Comparison of ENCODE assay signal across 8 mouse cellular contexts in genomic region chr1:172027010-172027808, GRCm38 (mm10). TPM values are rescaled to one million over a fixed set of nuclear protein-coding genes. Genes with fewer than 3 reads are reported as not detected.
A peak's percentile ranks its signal among the peaks of the same experiment; 100 is the strongest.
DNase-seq lines count a peak whose midpoint lies in the region; ATAC-seq and TF ChIP-seq lines count a peak whose summit lies in the region.

No protein-coding gene starts in this region.

- no peaks in the 10 kb centered on the region for H3K9me3 ChIP-seq in ES-Bruce4 (replicated peaks; ENCODE audit: control insufficient read depth, insufficient read depth, low read length, poor library complexity, severe bottlenecking)
- H3K9me3 ChIP-seq in forebrain, embryonic 16.5 days (ENCODE audit: control insufficient read depth, low read length): no peaks in the 10 kb centered on the region
- H3K9me3 ChIP-seq in liver, postnatal 0 days (ENCODE audit: low read length): no peaks in the 10 kb centered on the region
- H3K9me3 ChIP-seq in neural tube, embryonic 14.5 days (ENCODE audit: control insufficient read depth, low read length): no peaks in the 10 kb centered on the region

- H3K36me3 ChIP-seq in ES-Bruce4 (ENCODE audit: control insufficient read depth, insufficient read depth, low read length, poor library complexity, severe bottlenecking): no peaks in the 10 kb centered on the region
- no peaks in the 10 kb centered on the region for H3K36me3 ChIP-seq in forebrain, embryonic 16.5 days (ENCODE audit: control insufficient read depth, insufficient read depth)
- no peaks in the 10 kb centered on the region for H3K36me3 ChIP-seq in liver, postnatal 0 days (replicated peaks; ENCODE audit: insufficient read depth, low read length)
- H3K36me3 ChIP-seq in neural tube, embryonic 14.5 days (ENCODE audit: control insufficient read depth, insufficient read depth, low read length): no peaks in the 10 kb centered on the region
- no peaks in the 10 kb centered on the region for H3K36me3 ChIP-seq in testis, adult 2 months (ENCODE audit: control insufficient read depth, insufficient read depth, low read length)

- H3K4me1 ChIP-seq in ES-Bruce4 (ENCODE audit: control insufficient read depth, insufficient read depth, low read length): peaks cover 4% of the 10 kb centered on the region
- peaks cover 47% of the 10 kb centered on the region for H3K4me1 ChIP-seq in forebrain, embryonic 16.5 days (replicated peaks; ENCODE audit: control insufficient read depth, insufficient read depth, low read length)
- H3K4me1 ChIP-seq in liver, postnatal 0 days (ENCODE audit: insufficient read depth): peaks cover 7% of the 10 kb centered on the region
- H3K4me1 ChIP-seq in neural tube, embryonic 14.5 days (ENCODE audit: control insufficient read depth, insufficient read depth, low read length): peaks cover 41% of the 10 kb centered on the region
- peaks cover 14% of the 10 kb centered on the region for H3K4me1 ChIP-seq in testis, adult 2 months (ENCODE audit: control insufficient read depth, insufficient read depth, low read length)

- WGBS in forebrain, embryonic 16.5 days: under 1% methylated on average over 50 of the region's 54 CpGs
- WGBS in liver, postnatal 0 days (ENCODE audit: insufficient replicate concordance): 2% methylated on average over 48 of the region's 54 CpGs
- under 1% methylated on average over 50 of the region's 54 CpGs for WGBS in neural tube, embryonic 14.5 days

- H3K4me3 ChIP-seq in ES-Bruce4 (ENCODE audit: low read depth, low read length): peak overlapping the region; percentile 77
- H3K4me3 ChIP-seq in forebrain, embryonic 16.5 days (replicated peaks; ENCODE audit: low read length): peak overlapping the region; percentile 93
- H3K4me3 ChIP-seq in liver, postnatal 0 days (ENCODE audit: low read depth, low read length): peak overlapping the region; percentile 76
- peak overlapping the region; percentile 97 for H3K4me3 ChIP-seq in neural tube, embryonic 14.5 days (ENCODE audit: low read depth, low read length)
- peak overlapping the region; percentile 89 for H3K4me3 ChIP-seq in testis, adult 2 months (ENCODE audit: control insufficient read depth, low read depth, low read length)

- H3K4me2 ChIP-seq in forebrain, embryonic 16.5 days (ENCODE audit: low read length): peak overlapping the region; percentile 97
- peak overlapping the region; percentile 87 for H3K4me2 ChIP-seq in liver, postnatal 0 days (ENCODE audit: low read depth, low read length)
- H3K4me2 ChIP-seq in neural tube, embryonic 14.5 days (ENCODE audit: low read depth, low read length): peak overlapping the region; percentile 93

- H3K27me3 ChIP-seq in ES-Bruce4 (ENCODE audit: control insufficient read depth, insufficient read depth, low read length, poor library complexity, severe bottlenecking): no peaks in the 10 kb centered on the region
- no peaks in the 10 kb centered on the region for H3K27me3 ChIP-seq in forebrain, embryonic 16.5 days (replicated peaks; ENCODE audit: control insufficient read depth, insufficient read depth, low read length)
- no peaks in the 10 kb centered on the region for H3K27me3 ChIP-seq in liver, postnatal 0 days (ENCODE audit: insufficient read depth, low read length)
- H3K27me3 ChIP-seq in neural tube, embryonic 14.5 days (ENCODE audit: control insufficient read depth, insufficient read depth, low read length): no peaks in the 10 kb centered on the region
- H3K27me3 ChIP-seq in testis, adult 2 months (ENCODE audit: control insufficient read depth, insufficient read depth, low read length): no peaks in the 10 kb centered on the region

- intact Hi-C loops in heart, postnatal 25 days (cut with DNase I): no loop called here

- DNase-seq in heart, postnatal 25 days (ENCODE audit: low spot score): peak; percentile 66
- peak; percentile 84 for DNase-seq in layer of hippocampus, adult 11-12 months (ENCODE audit: low spot score)
- DNase-seq in liver, postnatal 0 days: peak; percentile 86

- H3K9ac ChIP-seq in ES-Bruce4 (ENCODE audit: low read depth, poor library complexity, severe bottlenecking): peak overlapping the region; percentile 91
- peak overlapping the region; percentile 98 for H3K9ac ChIP-seq in forebrain, embryonic 16.5 days (replicated peaks; ENCODE audit: low read depth, low read length)
- peak overlapping the region; percentile 76 for H3K9ac ChIP-seq in liver, postnatal 0 days (replicated peaks)
- peak overlapping the region; percentile 94 for H3K9ac ChIP-seq in neural tube, embryonic 14.5 days (replicated peaks; ENCODE audit: low read depth, low read length)

- H3K27ac ChIP-seq in ES-Bruce4 (ENCODE audit: insufficient read depth, low read length): no peak overlapping the region; the same call in 1 of the 2 replicates
- peak overlapping the region; percentile 97 for H3K27ac ChIP-seq in forebrain, embryonic 16.5 days (ENCODE audit: low read length)
- H3K27ac ChIP-seq in liver, postnatal 0 days (ENCODE audit: low read depth): peak overlapping the region; percentile 18; the same call in 1 of the 2 replicates
- peak overlapping the region; percentile 97 for H3K27ac ChIP-seq in neural tube, embryonic 14.5 days (ENCODE audit: low read depth, low read length)
- H3K27ac ChIP-seq in testis, adult 2 months (ENCODE audit: control insufficient read depth, insufficient read depth, low read depth, low read length): no peak overlapping the region

- no peak for TF ChIP-seq POLR2A in ES-Bruce4 (IDR thresholded peaks at IDR 0.05; ENCODE audit: insufficient read depth, low read length)
- TF ChIP-seq POLR2A in testis, adult 2 months (IDR thresholded peaks at IDR 0.05; ENCODE audit: control insufficient read depth, low read depth, low read length): 0 out of 2 replicates have a peak, but pooled peaks have one; percentile 6

- peak; percentile 80 for ATAC-seq in cerebellum, adult (ENCODE audit: insufficient number of reproducible peaks, low FRiP score, low TSS enrichment)
- peak; percentile 76 for ATAC-seq in forebrain, embryonic 16.5 days
- ATAC-seq in liver, postnatal 0 days: peak; percentile 92
- ATAC-seq in neural tube, embryonic 14.5 days (ENCODE audit: low read depth): peak; percentile 86

- 0 out of 2 replicates have a peak, but pooled peaks have one; percentile 27 for TF ChIP-seq EP300 in ES-Bruce4 (IDR thresholded peaks at IDR 0.05; ENCODE audit: insufficient read depth, low read depth, low read length)
- TF ChIP-seq EP300 in liver, postnatal 0 days (IDR thresholded peaks at IDR 0.05; ENCODE audit: low read depth): no peak

- no peak for TF ChIP-seq CTCF in ES-Bruce4 (IDR thresholded peaks at IDR 0.05; ENCODE audit: low read depth, low read length)
- no peak for TF ChIP-seq CTCF in liver, postnatal 0 days (IDR thresholded peaks at IDR 0.05; ENCODE audit: low read depth)
- TF ChIP-seq CTCF in testis, adult 2 months (IDR thresholded peaks at IDR 0.05; ENCODE audit: control insufficient read depth, insufficient read depth, insufficient replicate concordance, low read depth, low read length): no peak

RNA-seq across cellular contexts. Expression of gene Vangl2, which starts 1.0 kb away (rescaled TPM):
- polyA plus RNA-seq in ES-Bruce4 (2011; ENCODE audit: insufficient read depth, insufficient read length, low read depth, missing spikeins): 29.7 and 33.8 TPM in 2 replicates
- 40.5 and 42.7 TPM in 2 replicates for polyA plus RNA-seq in forebrain, embryonic 16.5 days (2015; fragmentation: Nextera tagmentation; extraction: Ambion mirVana)
- 1 to 10 TPM; 1.5 to 2.4 TPM for total RNA-seq in heart, postnatal 25 days (2021)
- 0.71 and 0.78 TPM in 2 replicates for polyA plus RNA-seq in liver, postnatal 0 days (2015; fragmentation: Nextera tagmentation; extraction: Ambion mirVana)
- polyA plus RNA-seq in neural tube, embryonic 14.5 days (2014; fragmentation: Nextera tagmentation; extraction: Ambion mirVana): 50.9 and 52.2 TPM in 2 replicates
- polyA plus RNA-seq in testis, adult 2 months (2012; rRNA removed): 2.6 and 4.6 TPM in 2 replicates

RNA-seq across cellular contexts. Expression of gene Nhlh1, which starts 30.2 kb away (rescaled TPM):
- polyA plus RNA-seq in ES-Bruce4 (2011; ENCODE audit: insufficient read depth, insufficient read length, low read depth, missing spikeins): not detected in 2 replicates
- polyA plus RNA-seq in forebrain, embryonic 16.5 days (2015; fragmentation: Nextera tagmentation; extraction: Ambion mirVana): 2.0 TPM in 2 replicates
- total RNA-seq in heart, postnatal 25 days (2021): not detected
- polyA plus RNA-seq in liver, postnatal 0 days (2015; fragmentation: Nextera tagmentation; extraction: Ambion mirVana): not detected in 2 replicates
- polyA plus RNA-seq in neural tube, embryonic 14.5 days (2014; fragmentation: Nextera tagmentation; extraction: Ambion mirVana): 3.3 and 3.6 TPM in 2 replicates
- polyA plus RNA-seq in testis, adult 2 months (2012; rRNA removed): 0.24 and 0.33 TPM in 2 replicates

RNA-seq across cellular contexts. Expression of gene Copa, which starts 55.1 kb away (rescaled TPM):
- 161 and 163 TPM in 2 replicates for polyA plus RNA-seq in ES-Bruce4 (2011; ENCODE audit: insufficient read depth, insufficient read length, low read depth, missing spikeins)
- polyA plus RNA-seq in forebrain, embryonic 16.5 days (2015; fragmentation: Nextera tagmentation; extraction: Ambion mirVana): 235 and 242 TPM in 2 replicates
- 100 to 1,000 TPM; 104 to 113 TPM for total RNA-seq in heart, postnatal 25 days (2021)
- 50.2 and 55.4 TPM in 2 replicates for polyA plus RNA-seq in liver, postnatal 0 days (2015; fragmentation: Nextera tagmentation; extraction: Ambion mirVana)
- 140 and 206 TPM in 2 replicates for polyA plus RNA-seq in neural tube, embryonic 14.5 days (2014; fragmentation: Nextera tagmentation; extraction: Ambion mirVana)
- polyA plus RNA-seq in testis, adult 2 months (2012; rRNA removed): 28.1 and 33.1 TPM in 2 replicates

RNA-seq across cellular contexts. Expression of gene Ncstn, which starts 55.4 kb away (rescaled TPM):
- polyA plus RNA-seq in ES-Bruce4 (2011; ENCODE audit: insufficient read depth, insufficient read length, low read depth, missing spikeins): 54.2 and 56.2 TPM in 2 replicates
- 108 and 112 TPM in 2 replicates for polyA plus RNA-seq in forebrain, embryonic 16.5 days (2015; fragmentation: Nextera tagmentation; extraction: Ambion mirVana)
- 10 to 100 TPM; 42.8 to 44.4 TPM for total RNA-seq in heart, postnatal 25 days (2021)
- 36.7 and 41.8 TPM in 2 replicates for polyA plus RNA-seq in liver, postnatal 0 days (2015; fragmentation: Nextera tagmentation; extraction: Ambion mirVana)
- polyA plus RNA-seq in neural tube, embryonic 14.5 days (2014; fragmentation: Nextera tagmentation; extraction: Ambion mirVana): 115 and 127 TPM in 2 replicates
- polyA plus RNA-seq in testis, adult 2 months (2012; rRNA removed): 60.5 and 77.9 TPM in 2 replicates

Comparison
In these comparisons a context has a peak if more than half of its experiments do, and no peak if none do; other contexts are left out.
1. H3K27ac ChIP-seq: peak in forebrain, embryonic 16.5 days (single experiment), liver, postnatal 0 days (single experiment) and neural tube, embryonic 14.5 days (single experiment); none in ES-Bruce4 (single experiment) and testis, adult 2 months (single experiment).
2. Peak in every context shown above with its lines, with median percentiles within 50 percentile points of each other: H3K4me3 ChIP-seq, H3K9ac ChIP-seq, ATAC-seq, H3K4me2 ChIP-seq and DNase-seq.